Mouse (Mus musculus): ENCODE results near the gene Cfap44.

GRCm38 (mm10) chr16:44531239-44531797, 136.7 kb downstream of the Cfap44 start:
- TF ChIP-seq POLR2AphosphoS2 (IDR thresholded peaks at IDR 0.05; ENCODE audit: insufficient read length, low read depth) (no peak), MAX (IDR thresholded peaks at IDR 0.05; ENCODE audit: low read depth) (no peak), POLR2A (IDR thresholded peaks at IDR 0.05; ENCODE audit: insufficient read length, low read depth) (no peak)
